Mouse (Mus musculus) midbrain, embryonic 13.5 days (tissue): Measurements from ENCODE around the gene Lrrfip1. TPM values are rescaled to one million over a fixed set of nuclear protein-coding genes. Genes with fewer than 3 reads are reported as not detected.

Experiments
- ATAC-seq: fragments of 200-750 bp; cut with Nextera tagmentation; 2 replicates; pipeline ENCODE4 v1.8.0; 2017; ENCODE audit warnings: mild to moderate bottlenecking, moderate TSS enrichment, moderate library complexity
- H3K27ac ChIP-seq: fragments of 300-500 bp; sonication (generic); 2 replicates; pipeline ENCODE4 v1.5.1; 2015; ENCODE audit warnings: inconsistent platforms, mild to moderate bottlenecking, moderate library complexity
- H3K27me3 ChIP-seq: fragments of 300-500 bp; sonication (generic); 2 replicates; pipeline ENCODE4 v1.6.1; 2015; ENCODE audit warnings: mild to moderate bottlenecking, inconsistent platforms
- H3K36me3 ChIP-seq: fragments of 300-500 bp; sonication (generic); 2 replicates; pipeline ENCODE4 v1.6.1; 2015; ENCODE audit warnings: mild to moderate bottlenecking, inconsistent platforms
- H3K4me1 ChIP-seq: fragments of 300-500 bp; sonication (generic); replicated peaks from 2 replicates; pipeline ENCODE4 v1.6.1; 2015; ENCODE audit warnings: inconsistent platforms
- H3K4me2 ChIP-seq: fragments of 300-500 bp; sonication (generic); replicated peaks from 2 replicates; pipeline ENCODE4 v1.6.1; 2015; ENCODE audit warnings: moderate library complexity, mild to moderate bottlenecking, inconsistent platforms
- H3K4me3 ChIP-seq: fragments of 300-500 bp; sonication (generic); replicated peaks from 2 replicates; pipeline ENCODE4 v1.5.1; 2015; ENCODE audit warnings: mild to moderate bottlenecking, inconsistent platforms
- H3K9ac ChIP-seq: fragments of 300-500 bp; sonication (generic); replicated peaks from 2 replicates; pipeline ENCODE4 v1.6.1; 2015; ENCODE audit warnings: mild to moderate bottlenecking, inconsistent platforms
- H3K9me3 ChIP-seq: fragments of 300-500 bp; sonication (generic); 2 replicates; pipeline ENCODE4 v1.6.1; 2016; ENCODE audit warnings: mild to moderate bottlenecking, inconsistent platforms
- WGBS: fragments of 180-500 bp; shearing (Covaris S2); methylation state at CpG from one replicate; pipeline ENCODE4 v1.1.7; 2015; 5-methylcytosine and 5-hydroxymethylcytosine counted together
- polyA plus RNA-seq: library from polyadenylated mRNA; unstranded; fragments of >200 nt; fragmentation: Nextera tagmentation; extraction: Ambion mirVana; gene quantifications from 2 replicates; pipeline ENCODE4 v1.2.1, GENCODE M21; 2015

Lrrfip1 gene
- polyA plus RNA-seq, 1 experiment from 2014 or later, result 23.0 TPM

DNA sequence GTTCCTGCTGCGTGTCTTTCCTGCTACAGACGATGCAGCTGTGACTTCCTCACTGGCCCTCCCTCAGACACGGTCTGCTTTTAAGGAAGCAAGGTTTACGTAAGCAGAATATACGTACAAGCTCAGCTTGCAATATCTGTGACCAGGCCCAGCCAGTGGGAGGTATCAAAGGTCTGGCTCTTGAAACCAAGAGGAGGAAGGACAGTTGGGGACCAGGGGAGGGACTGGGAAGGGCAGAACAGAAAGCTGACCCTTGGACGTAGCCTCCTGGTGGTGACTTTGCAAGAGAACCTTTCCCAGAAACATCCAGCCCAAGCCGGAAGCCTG lies 81.8 kb downstream of the Lrrfip1 start:
- Histone ChIP-seq H3K36me3 (no peaks in the 10 kb centered on the region), H3K9me3 (no peaks in the 10 kb centered on the region), H3K27ac (no peak overlapping the region), H3K4me3 (no peak overlapping the region), H3K9ac (no peak overlapping the region), H3K4me1 (no peaks in the 10 kb centered on the region), H3K27me3 (no peaks in the 10 kb centered on the region), H3K4me2 (no peak overlapping the region)
- no peak for ATAC-seq
- 90% methylated on average over 7 of the region's 7 CpGs for WGBS

GRCm38 (mm10) chr1:91084374-91084773 lies 85.8 kb downstream of the Lrrfip1 start:
- Histone ChIP-seq H3K9me3 (no peaks in the 10 kb centered on the region), H3K36me3 (no peaks in the 10 kb centered on the region), H3K4me1 (peaks cover 7% of the 10 kb centered on the region), H3K27ac (no peak overlapping the region), H3K9ac (no peak overlapping the region), H3K4me3 (no peak overlapping the region), H3K4me2 (no peak overlapping the region), H3K27me3 (no peaks in the 10 kb centered on the region)
- 95% methylated on average over 8 of the region's 8 CpGs for WGBS
- no peak for ATAC-seq

DNA sequence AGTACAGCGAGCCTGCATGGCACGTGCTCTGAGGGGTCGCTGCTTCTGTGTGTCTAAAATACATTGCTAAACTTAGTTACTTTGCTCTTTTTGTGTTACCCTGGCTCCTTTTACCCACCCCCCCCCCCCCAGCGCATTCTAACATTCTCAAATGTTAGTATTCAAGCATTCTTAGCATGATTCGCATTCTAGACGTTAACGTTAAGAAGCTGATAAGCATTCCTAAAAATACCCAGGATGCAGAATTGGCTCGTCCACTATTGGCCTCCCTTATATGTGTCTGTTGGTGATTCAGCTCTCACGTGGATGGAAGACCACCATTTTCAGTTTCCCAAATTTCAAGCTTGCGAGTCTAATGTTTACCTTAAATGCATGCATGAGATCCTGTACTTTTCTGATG lies 86.5 kb downstream of the Lrrfip1 start:
- Histone ChIP-seq H3K9me3 (no peaks in the 10 kb centered on the region), H3K4me2 (no peak overlapping the region), H3K9ac (no peak overlapping the region), H3K27ac (no peak overlapping the region), H3K4me3 (no peak overlapping the region), H3K4me1 (peaks cover 7% of the 10 kb centered on the region), H3K36me3 (no peaks in the 10 kb centered on the region), H3K27me3 (no peaks in the 10 kb centered on the region)
- 88% methylated on average over 10 of the region's 10 CpGs for WGBS
- no peak for ATAC-seq

GRCm38 (mm10) chr1:91085686-91086085 lies 87.1 kb downstream of the Lrrfip1 start:
- Histone ChIP-seq H3K36me3 (no peaks in the 10 kb centered on the region), H3K4me1 (peaks cover 7% of the 10 kb centered on the region), H3K27me3 (no peaks in the 10 kb centered on the region), H3K9ac (no peak overlapping the region), H3K4me3 (no peak overlapping the region), H3K9me3 (no peaks in the 10 kb centered on the region), H3K4me2 (no peak overlapping the region), H3K27ac (no peak overlapping the region)
- 68% methylated on average over 2 of the region's 2 CpGs for WGBS
- no peak for ATAC-seq

GRCm38 (mm10) chr1:91086325-91086724 lies 87.8 kb downstream of the Lrrfip1 start:
- Histone ChIP-seq H3K4me2 (no peak overlapping the region), H3K27me3 (no peaks in the 10 kb centered on the region), H3K9me3 (no peaks in the 10 kb centered on the region), H3K4me1 (peaks cover 7% of the 10 kb centered on the region), H3K27ac (no peak overlapping the region), H3K36me3 (no peaks in the 10 kb centered on the region), H3K9ac (no peak overlapping the region), H3K4me3 (no peak overlapping the region)
- no peak for ATAC-seq
- 44% methylated on average over 3 of the region's 3 CpGs for WGBS

DNA sequence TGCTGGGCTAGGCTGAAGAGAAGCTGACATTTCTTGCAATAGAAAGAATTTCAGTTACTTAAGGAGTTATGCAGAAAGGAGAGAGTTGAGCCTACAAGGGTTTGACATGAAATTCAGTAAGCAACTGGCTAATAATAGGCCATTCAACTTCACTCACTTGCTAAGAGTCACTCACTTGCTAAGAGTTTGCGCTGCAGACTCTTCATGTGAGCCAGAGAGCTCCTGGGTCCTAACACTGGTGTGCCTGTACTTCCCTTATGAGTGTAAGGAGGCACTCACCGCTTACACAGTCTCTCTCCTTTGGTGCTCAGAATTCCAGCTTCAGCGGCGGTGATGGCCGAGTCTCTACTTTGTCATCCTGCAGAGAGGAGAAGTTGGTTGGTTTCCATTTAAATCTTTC lies 88.2 kb downstream of the Lrrfip1 start:
- ATAC-seq, result no peak
- 86% methylated on average over 5 of the region's 5 CpGs for WGBS
- Histone ChIP-seq H3K27ac (no peak overlapping the region), H3K27me3 (no peaks in the 10 kb centered on the region), H3K4me2 (no peak overlapping the region), H3K4me1 (peaks cover 7% of the 10 kb centered on the region), H3K9me3 (no peaks in the 10 kb centered on the region), H3K36me3 (no peaks in the 10 kb centered on the region), H3K9ac (no peak overlapping the region), H3K4me3 (no peak overlapping the region)

DNA sequence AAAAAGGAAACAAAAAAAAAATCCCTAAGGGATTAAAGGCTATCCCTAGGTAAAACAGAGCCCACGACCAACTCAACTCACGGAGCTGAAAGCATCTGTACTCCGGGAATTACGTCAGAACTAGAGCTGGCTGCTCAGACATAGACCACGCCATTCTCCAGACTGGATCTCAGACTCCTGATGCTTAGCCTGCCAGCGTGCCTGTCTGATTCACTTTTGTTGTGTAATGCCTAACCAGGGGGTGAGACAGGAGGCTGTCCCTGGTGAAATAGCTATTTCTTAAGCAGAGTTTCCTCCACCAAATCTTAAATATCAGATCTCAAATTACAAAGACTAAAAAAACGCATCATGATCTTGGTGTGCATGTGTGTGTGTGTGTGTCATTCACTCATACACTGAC lies 89.5 kb downstream of the Lrrfip1 start:
- H3K4me3 ChIP-seq, result no peak overlapping the region
- H3K4me2 ChIP-seq, result no peak overlapping the region
- WGBS, result 89% methylated on average over 7 of the region's 7 CpGs
- H3K27ac ChIP-seq, result no peak overlapping the region
- no peaks in the 10 kb centered on the region for H3K36me3 ChIP-seq
- no peak for ATAC-seq
- H3K9ac ChIP-seq, result no peak overlapping the region
- H3K9me3 ChIP-seq, result no peaks in the 10 kb centered on the region
- peaks cover 7% of the 10 kb centered on the region for H3K4me1 ChIP-seq
- no peaks in the 10 kb centered on the region for H3K27me3 ChIP-seq

DNA sequence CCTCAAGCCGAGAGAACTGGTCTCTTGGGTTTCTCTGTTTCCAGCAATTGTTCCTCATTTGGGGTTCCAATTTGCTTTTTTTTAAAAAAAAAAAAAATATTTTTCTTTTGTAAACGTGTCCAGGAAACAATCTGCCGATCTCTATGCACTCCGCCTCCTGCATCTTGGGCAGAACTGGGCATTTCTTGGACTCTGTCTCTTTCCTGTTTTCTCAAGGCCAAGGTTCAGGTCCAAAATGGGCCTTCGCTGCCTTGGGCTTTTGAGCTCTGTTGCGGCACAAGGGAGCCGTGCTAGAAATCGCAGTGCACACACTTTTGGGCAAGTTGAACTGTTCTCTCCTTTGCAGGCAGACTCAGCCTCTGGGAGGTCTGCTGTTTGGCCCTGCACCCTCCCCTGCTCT lies 90.4 kb downstream of the Lrrfip1 start:
- peaks cover 7% of the 10 kb centered on the region for H3K4me1 ChIP-seq
- 90% methylated on average over 8 of the region's 8 CpGs for WGBS
- no peak for ATAC-seq

DNA sequence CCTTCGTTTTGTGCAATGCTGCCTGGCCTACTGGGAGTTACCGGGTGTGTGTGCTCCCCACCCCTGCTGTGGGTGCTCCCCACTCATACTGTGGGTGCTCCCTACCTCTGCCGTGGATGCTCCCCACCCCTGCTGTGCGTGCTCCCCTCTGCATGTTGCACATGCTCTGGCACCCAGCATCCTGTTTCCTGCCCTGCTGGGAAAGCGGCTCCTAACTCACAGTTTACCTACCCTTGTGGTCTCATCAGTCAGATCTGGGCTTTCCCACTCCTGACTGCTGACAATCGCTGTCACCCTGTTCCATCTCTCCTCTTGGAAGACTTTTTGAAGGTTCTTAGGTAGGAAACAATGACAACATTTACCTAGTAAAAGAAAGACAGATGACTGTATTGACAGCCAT lies 91.9 kb downstream of the Lrrfip1 start:
- no peak for ATAC-seq
- Histone ChIP-seq H3K36me3 (no peaks in the 10 kb centered on the region), H3K9ac (no peak overlapping the region), H3K27ac (no peak overlapping the region), H3K27me3 (no peaks in the 10 kb centered on the region), H3K4me2 (no peak overlapping the region), H3K4me1 (peaks cover 7% of the 10 kb centered on the region), H3K4me3 (no peak overlapping the region), H3K9me3 (no peaks in the 10 kb centered on the region)
- 88% methylated on average over 6 of the region's 6 CpGs for whole genome bisulfite sequencing

More for the DNA sequence above, 90.4 kb downstream of the Lrrfip1 start:
- no peaks in the 10 kb centered on the region for H3K36me3 ChIP-seq
- H3K27ac ChIP-seq, result no peak overlapping the region
- H3K4me2 ChIP-seq, result no peak overlapping the region
- H3K27me3 ChIP-seq, result no peaks in the 10 kb centered on the region
- no peaks in the 10 kb centered on the region for H3K9me3 ChIP-seq
- H3K9ac ChIP-seq, result no peak overlapping the region
- no peak overlapping the region for H3K4me3 ChIP-seq

DNA sequence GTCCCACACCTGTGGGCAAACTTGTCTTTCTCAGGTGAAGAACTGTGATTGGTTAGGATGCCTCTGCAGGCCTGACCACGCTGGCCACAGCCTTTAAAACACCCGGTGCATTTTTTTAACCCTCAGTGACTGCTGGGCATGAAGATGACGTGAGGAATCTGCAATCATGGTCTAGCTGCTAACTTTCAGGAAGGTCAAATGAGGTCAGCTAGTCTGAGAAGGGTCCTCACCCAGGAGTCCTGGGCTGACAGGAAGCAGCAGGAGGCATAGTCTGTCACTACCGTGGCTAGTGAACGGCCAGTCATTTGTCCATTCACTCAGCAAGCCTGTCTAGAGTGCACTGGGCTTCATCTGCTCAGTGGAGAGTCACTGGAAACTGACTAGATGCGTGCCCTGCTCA lies 93.9 kb downstream of the Lrrfip1 start:
- H3K4me3 ChIP-seq, result no peak overlapping the region
- no peaks in the 10 kb centered on the region for H3K4me1 ChIP-seq
- H3K27me3 ChIP-seq, result no peaks in the 10 kb centered on the region
- H3K27ac ChIP-seq, result no peak overlapping the region
- ATAC-seq, result no peak
- H3K9me3 ChIP-seq, result no peaks in the 10 kb centered on the region
- H3K9ac ChIP-seq, result no peak overlapping the region
- H3K4me2 ChIP-seq, result no peak overlapping the region
- 70% methylated on average over 6 of the region's 6 CpGs for WGBS
- H3K36me3 ChIP-seq, result no peaks in the 10 kb centered on the region

DNA sequence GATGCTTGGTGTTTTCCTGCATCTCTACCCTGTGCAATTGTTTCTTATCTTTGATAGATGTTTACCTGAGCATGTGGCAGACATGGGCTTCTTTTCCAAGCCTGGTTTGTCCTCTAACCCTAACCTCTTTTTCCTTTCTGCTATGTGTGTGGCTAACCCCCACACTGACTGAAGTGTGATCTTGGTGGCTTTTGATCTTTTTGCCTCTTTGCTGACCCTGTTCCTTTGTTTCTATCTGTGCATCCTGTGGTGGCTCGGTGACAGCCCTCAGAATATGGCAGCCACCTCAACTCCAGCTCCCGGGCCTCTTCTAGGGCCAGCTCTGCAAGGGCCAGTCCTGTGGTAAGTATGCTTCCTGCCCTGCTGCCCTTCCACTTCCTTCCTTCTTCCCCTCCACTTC lies 94.8 kb downstream of the Lrrfip1 start:
- no peak overlapping the region for H3K27ac ChIP-seq
- no peaks in the 10 kb centered on the region for H3K9me3 ChIP-seq
- no peak overlapping the region for H3K4me3 ChIP-seq
- H3K27me3 ChIP-seq, result no peaks in the 10 kb centered on the region
- H3K4me2 ChIP-seq, result no peak overlapping the region
- H3K4me1 ChIP-seq, result no peaks in the 10 kb centered on the region
- WGBS, result 69% methylated on average over 2 of the region's 2 CpGs
- no peak overlapping the region for H3K9ac ChIP-seq
- H3K36me3 ChIP-seq, result no peaks in the 10 kb centered on the region
- no peak for ATAC-seq

GRCm38 (mm10) chr1:91094001-91094400 lies 95.5 kb downstream of the Lrrfip1 start:
- no peaks in the 10 kb centered on the region for H3K36me3 ChIP-seq
- H3K27me3 ChIP-seq, result no peaks in the 10 kb centered on the region
- H3K9me3 ChIP-seq, result no peaks in the 10 kb centered on the region
- WGBS, result 91% methylated on average over 5 of the region's 5 CpGs
- no peaks in the 10 kb centered on the region for H3K4me1 ChIP-seq
- H3K9ac ChIP-seq, result no peak overlapping the region
- no peak for ATAC-seq
- no peak overlapping the region for H3K4me3 ChIP-seq
- no peak overlapping the region for H3K27ac ChIP-seq
- no peak overlapping the region for H3K4me2 ChIP-seq

- no peak overlapping the region for H3K27ac ChIP-seq
- no peaks in the 10 kb centered on the region for H3K36me3 ChIP-seq
- 87% methylated on average over 3 of the region's 3 CpGs for WGBS
- H3K9ac ChIP-seq, result no peak overlapping the region
- H3K4me1 ChIP-seq, result no peaks in the 10 kb centered on the region
- H3K9me3 ChIP-seq, result no peaks in the 10 kb centered on the region
- H3K27me3 ChIP-seq, result no peaks in the 10 kb centered on the region
- H3K4me2 ChIP-seq, result no peak overlapping the region
- H3K4me3 ChIP-seq, result no peak overlapping the region
- ATAC-seq, result no peak
Observed at GRCm38 (mm10) chr1:91095258-91095657, 96.7 kb downstream of the Lrrfip1 start.
